Mouse (Mus musculus) hindbrain, postnatal 0 days (tissue): ENCODE measurements at regions not wholly inside any gene's neighbourhood (a gene's known extent, or its start where the extent isn't known, plus 50 kb on each side); places are given as distances from the start of the nearest gene placed in this dataset.

Experiments
- ATAC-seq: fragments of 200-750 bp; cut with Nextera tagmentation; 2 replicates; pipeline ENCODE4 v1.8.0; 2017; ENCODE audit warnings: mild to moderate bottlenecking, moderate TSS enrichment, moderate library complexity
- DNase-seq: peaks from one replicate; pipeline ENCODE4 v3.0.0-alpha.2; 2015; ENCODE audit warnings: low spot score
- H3K27ac ChIP-seq: fragments of 300-500 bp; sonication (generic); 2 replicates; pipeline ENCODE4 v1.5.1; 2014; ENCODE audit warnings: mild to moderate bottlenecking
- H3K27me3 ChIP-seq: fragments of 300-500 bp; sonication (generic); 2 replicates; pipeline ENCODE4 v1.6.1; 2014; ENCODE audit warnings: low read length, mixed read lengths; ENCODE audit not compliant: insufficient read depth
- H3K36me3 ChIP-seq: fragments of 300-500 bp; sonication (generic); 2 replicates; pipeline ENCODE4 v1.6.1; 2014; ENCODE audit warnings: low read length, mixed read lengths; ENCODE audit not compliant: insufficient read depth
- H3K4me1 ChIP-seq: fragments of 300-500 bp; sonication (generic); 2 replicates; pipeline ENCODE4 v1.6.1; 2014; ENCODE audit warnings: antibody characterized with exemption, low read length, mixed read lengths; ENCODE audit not compliant: insufficient read depth
- H3K4me2 ChIP-seq: fragments of 300-500 bp; sonication (generic); 2 replicates; pipeline ENCODE4 v1.6.1; 2014; ENCODE audit warnings: low read depth, mild to moderate bottlenecking, low read length, moderate library complexity, mixed read lengths
- H3K4me3 ChIP-seq: fragments of 300-500 bp; sonication (generic); 2 replicates; pipeline ENCODE4 v1.5.1; 2014; ENCODE audit warnings: low read length
- H3K9ac ChIP-seq: fragments of 300-500 bp; sonication (generic); replicated peaks from 2 replicates; pipeline ENCODE4 v1.6.1; 2014; ENCODE audit warnings: mild to moderate bottlenecking, low read length, moderate library complexity, mixed read lengths
- H3K9me3 ChIP-seq: fragments of 300-500 bp; sonication (generic); 2 replicates; pipeline ENCODE4 v1.6.1; 2016; ENCODE audit warnings: low read length, mixed read lengths
- CTCF ChIP-seq: IDR thresholded peaks from 2 replicates; pipeline ENCODE4 v1.5.1; 2016; ENCODE audit warnings: antibody characterized with exemption, control low read depth, low read depth
- whole genome bisulfite sequencing: fragments of 180-500 bp; shearing (Covaris S2); extraction: QIAGEN DNeasy Blood & Tissue Kit; methylation state at CpG from one replicate; pipeline ENCODE4 v1.1.7; 2014; 5-methylcytosine and 5-hydroxymethylcytosine counted together

DNA sequence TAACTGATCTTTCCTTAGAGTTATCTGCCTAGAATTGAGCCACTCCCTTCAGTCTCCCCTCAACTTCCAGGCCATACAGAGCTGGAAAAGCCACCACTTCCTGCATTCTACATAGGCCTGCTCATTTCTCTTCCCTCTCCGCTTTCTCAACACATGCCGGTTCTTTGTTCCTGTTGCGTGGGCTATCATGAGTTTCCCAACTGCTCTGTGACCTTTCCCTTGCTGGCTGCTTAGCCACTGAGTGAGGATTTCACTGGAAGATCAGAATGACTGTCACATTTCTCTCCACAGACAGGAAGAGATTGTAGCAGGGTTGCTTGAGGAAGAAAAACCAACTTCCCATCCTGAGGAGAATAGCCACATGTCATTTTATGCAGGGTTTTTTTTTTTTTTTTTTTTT is 1133.6 kb upstream of the A1bg start:
- Histone ChIP-seq H3K9ac (no peak overlapping the region), H3K4me2 (no peak overlapping the region), H3K27ac (no peak overlapping the region), H3K36me3 (no peaks in the 10 kb centered on the region), H3K27me3 (no peaks in the 10 kb centered on the region), H3K4me3 (no peak overlapping the region), H3K9me3 (no peaks in the 10 kb centered on the region), H3K4me1 (no peaks in the 10 kb centered on the region)
- no peak for TF ChIP-seq CTCF
- DNase-seq (no peak), ATAC-seq (no peak)
- WGBS = 90% methylated on average over 3 of the region's 3 CpGs

GRCm38 (mm10) chr15:62055011-62055410 is 1132.2 kb upstream of the A1bg start:
- H3K27ac ChIP-seq = no peak overlapping the region
- ATAC-seq (no peak), DNase-seq (no peak)
- H3K27me3 ChIP-seq = no peaks in the 10 kb centered on the region
- H3K4me1 ChIP-seq = no peaks in the 10 kb centered on the region
- no peak overlapping the region for H3K4me3 ChIP-seq
- H3K36me3 ChIP-seq = no peaks in the 10 kb centered on the region
- H3K4me2 ChIP-seq = no peak overlapping the region
- 0 out of 2 replicates have a peak, but pooled peaks cover 3% of the 10 kb centered on the region for H3K9me3 ChIP-seq
- H3K9ac ChIP-seq = no peak overlapping the region
- TF ChIP-seq CTCF = no peak
- WGBS = 87% methylated on average over 2 of the region's 2 CpGs

GRCm38 (mm10) chr15:62053420-62054239 is 1130.8 kb upstream of the A1bg start:
- Histone ChIP-seq H3K4me1 (no peaks in the 10 kb centered on the region), H3K4me3 (no peak overlapping the region), H3K36me3 (no peaks in the 10 kb centered on the region), H3K27me3 (no peaks in the 10 kb centered on the region), H3K27ac (no peak overlapping the region), H3K9ac (no peak overlapping the region), H3K4me2 (no peak overlapping the region), H3K9me3 (0 out of 2 replicates have a peak, but pooled peaks cover 3% of the 10 kb centered on the region)
- DNase-seq = no peak
- TF ChIP-seq CTCF = no peak
- ATAC-seq = no peak
- WGBS = 85% methylated on average over 8 of the region's 8 CpGs

DNA sequence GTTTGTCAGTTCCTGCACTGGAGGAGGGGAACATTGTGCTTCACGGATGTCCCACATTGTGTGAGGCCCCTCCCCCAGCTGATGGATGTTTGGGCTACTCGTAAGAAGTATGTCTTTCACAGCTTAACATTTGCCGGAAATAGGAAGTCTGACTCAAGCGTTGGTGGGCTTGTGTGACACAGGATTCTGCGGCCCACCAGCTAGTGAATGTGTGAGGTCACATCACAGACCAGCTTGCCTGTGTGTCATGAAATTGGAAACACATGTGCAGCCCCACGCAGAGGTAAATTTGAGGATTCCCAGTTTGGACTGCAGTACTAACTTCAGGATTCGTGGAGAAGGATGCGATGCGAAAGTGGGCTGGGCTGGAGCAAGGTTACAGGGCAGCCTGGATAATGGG is 1126.6 kb upstream of the A1bg start:
- Histone ChIP-seq H3K9me3 (0 out of 2 replicates have a peak, but pooled peaks cover 3% of the 10 kb centered on the region), H3K9ac (no peak overlapping the region), H3K27me3 (no peaks in the 10 kb centered on the region), H3K4me2 (no peak overlapping the region), H3K36me3 (no peaks in the 10 kb centered on the region), H3K4me3 (no peak overlapping the region), H3K27ac (no peak overlapping the region), H3K4me1 (no peaks in the 10 kb centered on the region)
- no peak for DNase-seq
- WGBS = 80% methylated on average over 9 of the region's 9 CpGs
- no peak for TF ChIP-seq CTCF
- no peak for ATAC-seq

GRCm38 (mm10) chr15:62048981-62049380 is 1126.2 kb upstream of the A1bg start:
- Histone ChIP-seq H3K4me3 (no peak overlapping the region), H3K36me3 (no peaks in the 10 kb centered on the region), H3K4me2 (no peak overlapping the region), H3K27ac (no peak overlapping the region), H3K9me3 (0 out of 2 replicates have a peak, but pooled peaks cover 3% of the 10 kb centered on the region), H3K27me3 (no peaks in the 10 kb centered on the region), H3K9ac (no peak overlapping the region), H3K4me1 (no peaks in the 10 kb centered on the region)
- DNase-seq (no peak), ATAC-seq (no peak)
- 79% methylated on average over 4 of the region's 4 CpGs for WGBS
- no peak for TF ChIP-seq CTCF

DNA sequence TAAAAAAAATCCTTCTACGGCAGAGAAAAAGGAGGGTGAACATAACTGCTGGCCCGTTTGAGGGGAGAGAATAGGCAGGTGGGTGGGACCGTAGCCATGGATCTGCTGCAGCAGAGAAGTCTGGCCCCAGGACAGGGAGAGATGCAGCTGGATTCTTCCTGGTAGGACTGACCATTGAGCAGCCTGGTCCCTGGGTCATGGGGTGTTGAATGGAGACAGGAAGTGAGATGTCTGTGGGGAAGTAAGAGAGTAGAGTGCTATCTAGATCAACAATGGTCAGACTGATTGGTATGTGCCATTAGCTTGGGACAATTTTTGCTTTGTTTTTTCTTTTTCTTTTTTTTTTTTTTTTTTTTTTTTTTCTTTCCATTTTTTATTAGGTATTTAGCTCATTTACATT is 1123.5 kb upstream of the A1bg start:
- no peak overlapping the region for H3K4me2 ChIP-seq
- H3K9me3 ChIP-seq = 0 out of 2 replicates have a peak, but pooled peaks cover 3% of the 10 kb centered on the region
- H3K9ac ChIP-seq = no peak overlapping the region
- H3K4me1 ChIP-seq = no peaks in the 10 kb centered on the region
- no peak overlapping the region for H3K4me3 ChIP-seq
- H3K27ac ChIP-seq = no peak overlapping the region
- no peaks in the 10 kb centered on the region for H3K27me3 ChIP-seq
- no peak for ATAC-seq
- H3K36me3 ChIP-seq = no peaks in the 10 kb centered on the region
- no peak for TF ChIP-seq CTCF
- no peak for DNase-seq
- 84% methylated on average over 3 of the region's 3 CpGs for WGBS

GRCm38 (mm10) chr15:62044654-62045335 is 1122.0 kb upstream of the A1bg start:
- Histone ChIP-seq H3K4me1 (no peaks in the 10 kb centered on the region), H3K9ac (no peak overlapping the region), H3K4me3 (no peak overlapping the region), H3K27ac (no peak overlapping the region), H3K4me2 (no peak overlapping the region), H3K9me3 (no peaks in the 10 kb centered on the region), H3K27me3 (no peaks in the 10 kb centered on the region), H3K36me3 (no peaks in the 10 kb centered on the region)
- no peak for DNase-seq
- no peak for TF ChIP-seq CTCF
- WGBS = 93% methylated on average over 7 of the region's 7 CpGs
- no peak for ATAC-seq
